8 mouse cellular contexts compared by ENCODE assay signal in genomic region chr11:58846919-58847461, GRCm38 (mm10). TPM values are rescaled to one million over a fixed set of nuclear protein-coding genes. Genes with fewer than 3 reads are reported as not detected.
DNase-seq lines count a peak whose midpoint lies in the region; ATAC-seq and TF ChIP-seq lines count a peak whose summit lies in the region.

Gene Gm12258, plus strand, starts transcription at chr11:58847158.

- no peaks in the 10 kb centered on the region for H3K27me3 ChIP-seq in kidney, embryonic 14.5 days (ENCODE audit: control insufficient read depth, insufficient read depth, low read length)
- no peaks in the 10 kb centered on the region for H3K27me3 ChIP-seq in limb, embryonic 15.5 days

- H3K9me3 ChIP-seq in kidney, embryonic 14.5 days (ENCODE audit: control insufficient read depth, low read length): no peaks in the 10 kb centered on the region
- no peaks in the 10 kb centered on the region for H3K9me3 ChIP-seq in limb, embryonic 15.5 days

- H3K9ac ChIP-seq in kidney, embryonic 14.5 days (ENCODE audit: low read depth, low read length): peak within 1 kb of the TSS; percentile 80
- peak within 1 kb of the TSS; percentile 82 for H3K9ac ChIP-seq in limb, embryonic 15.5 days

- H3K4me1 ChIP-seq in bone marrow macrophage, adult 2 months (ENCODE audit: control insufficient read depth, insufficient read depth, low read length): no peaks in the 10 kb centered on the region; the same call in 1 of the 2 replicates
- peaks cover 5% of the 10 kb centered on the region for H3K4me1 ChIP-seq in embryonic fibroblast, embryonic 13.5 days (ENCODE audit: control insufficient read depth, insufficient read depth, low read length)
- H3K4me1 ChIP-seq in kidney, embryonic 14.5 days (ENCODE audit: control insufficient read depth, insufficient read depth, low read length): peaks cover 5% of the 10 kb centered on the region
- H3K4me1 ChIP-seq in limb, embryonic 15.5 days: peaks cover 8% of the 10 kb centered on the region

- peak; percentile 100 for ATAC-seq in kidney, embryonic 14.5 days (ENCODE audit: low FRiP score, low TSS enrichment)
- peak; percentile 98 for ATAC-seq in limb, embryonic 15.5 days (ENCODE audit: insufficient number of reproducible peaks, low FRiP score, low TSS enrichment, low read depth)

- no peak for TF ChIP-seq POLR2A in bone marrow macrophage, adult 2 months (IDR thresholded peaks at IDR 0.05; ENCODE audit: borderline replicate concordance, low read depth, low read length)
- TF ChIP-seq POLR2A in embryonic fibroblast, embryonic 13.5 days (IDR thresholded peaks at IDR 0.05; ENCODE audit: low read depth, low read length): peak; percentile 87

- no peak within 1 kb of the TSS for H3K27ac ChIP-seq in bone marrow macrophage, adult 2 months (ENCODE audit: insufficient read depth, low read depth, low read length)
- H3K27ac ChIP-seq in embryonic fibroblast, embryonic 13.5 days (ENCODE audit: insufficient read depth, low read length): no peak within 1 kb of the TSS
- H3K27ac ChIP-seq in kidney, embryonic 14.5 days (ENCODE audit: low read depth, low read length): no peak within 1 kb of the TSS
- H3K27ac ChIP-seq in limb, embryonic 15.5 days: peak within 1 kb of the TSS; percentile 43

- under 1% methylated on average over 24 of the region's 24 CpGs for WGBS in kidney, embryonic 14.5 days
- under 1% methylated on average over 24 of the region's 24 CpGs for WGBS in limb, embryonic 15.5 days

- DNase-seq in A20 (ENCODE audit: low read depth, low spot score): peak; percentile 98
- peak; percentile 97 to 99 for DNase-seq in heart, adult 9 months (ENCODE audit: low spot score in 2 of 2)
- DNase-seq in monocyte, adult 2 months (ENCODE audit: low read depth in 1 of 2, low spot score in 2 of 2): peak; percentile 70 to 79
- peak; percentile 91 to 95 for DNase-seq in spleen, postnatal 36 days (ENCODE audit: low spot score in 2 of 2)

- peak within 1 kb of the TSS; percentile 72 for H3K4me2 ChIP-seq in kidney, embryonic 14.5 days (replicated peaks; ENCODE audit: low read depth, low read length)
- peak within 1 kb of the TSS; percentile 71 for H3K4me2 ChIP-seq in limb, embryonic 15.5 days

- peaks cover 18% of the 10 kb centered on the region for H3K36me3 ChIP-seq in kidney, embryonic 14.5 days (ENCODE audit: control insufficient read depth, insufficient read depth, low read length)
- peaks cover 18% of the 10 kb centered on the region for H3K36me3 ChIP-seq in limb, embryonic 15.5 days

- TF ChIP-seq CTCF in bone marrow macrophage, adult 2 months (IDR thresholded peaks at IDR 0.05; ENCODE audit: low read depth, low read length): no peak
- no peak for TF ChIP-seq CTCF in embryonic fibroblast, embryonic 13.5 days (IDR thresholded peaks at IDR 0.05; ENCODE audit: borderline replicate concordance, insufficient read depth, low read length)

- peak within 1 kb of the TSS; percentile 96 for H3K4me3 ChIP-seq in bone marrow macrophage, adult 2 months (ENCODE audit: insufficient read depth, low read length)
- peak within 1 kb of the TSS; percentile 93 for H3K4me3 ChIP-seq in embryonic fibroblast, embryonic 13.5 days (ENCODE audit: insufficient read depth, low read length)
- H3K4me3 ChIP-seq in kidney, embryonic 14.5 days (ENCODE audit: low read length): peak within 1 kb of the TSS; percentile 68
- peak within 1 kb of the TSS; percentile 60 for H3K4me3 ChIP-seq in limb, embryonic 15.5 days

RNA-seq across cellular contexts. Expression of gene Gm12258, which starts in this region (rescaled TPM):
- polyA plus RNA-seq in bone marrow macrophage, adult 2 months (2012; ENCODE audit: insufficient read depth, insufficient read length, missing spikeins): 3.8 and 5.3 TPM in 2 replicates
- 5.4 and 6.8 TPM in 2 replicates for polyA plus RNA-seq in embryonic fibroblast, embryonic 13.5 days (2011; ENCODE audit: insufficient read length, low read depth, missing spikeins)
- 5.9 and 10.7 TPM in 2 replicates for polyA plus RNA-seq in kidney, embryonic 14.5 days (2014; fragmentation: Nextera tagmentation; extraction: Ambion mirVana)
- polyA plus RNA-seq in limb, embryonic 15.5 days (2015; fragmentation: Nextera tagmentation; extraction: Ambion mirVana): 8.2 and 8.9 TPM in 2 replicates
